Mouse (Mus musculus): ENCODE data around the gene Gm1043.

The Gm1043 gene

GRCm38 (mm10) chr5:37202285-37202684, 117.1 kb downstream of the Gm1043 start:
- DNase-seq (ENCODE audit: low spot score), result no peak

- DNase-seq (ENCODE audit: low spot score), result no peak
Measured at GRCm38 (mm10) chr5:37204886-37205285, 119.7 kb downstream of the Gm1043 start.

- DNase-seq (ENCODE audit: low spot score), result no peak
Measured at GRCm38 (mm10) chr5:37205420-37205819, 120.2 kb downstream of the Gm1043 start.

- DNase-seq (ENCODE audit: low spot score), result no peak
Measured at GRCm38 (mm10) chr5:37206364-37206763, 121.2 kb downstream of the Gm1043 start.

- DNase-seq (ENCODE audit: low spot score), result no peak
Measured at GRCm38 (mm10) chr5:37212938-37213708, 128.0 kb downstream of the Gm1043 start.

GRCm38 (mm10) chr5:37213709-37214103, 128.5 kb downstream of the Gm1043 start:
- no peak for DNase-seq (ENCODE audit: low spot score)

- no peak for DNase-seq (ENCODE audit: low spot score)
Measured at GRCm38 (mm10) chr5:37214614-37215013, 129.4 kb downstream of the Gm1043 start.

GRCm38 (mm10) chr5:37215276-37215675, 130.1 kb downstream of the Gm1043 start:
- no peak for DNase-seq (ENCODE audit: low spot score)

- no peak for DNase-seq (ENCODE audit: low spot score)
Measured at GRCm38 (mm10) chr5:37219615-37220014, 134.4 kb downstream of the Gm1043 start.

GRCm38 (mm10) chr5:37220575-37220974, 135.4 kb downstream of the Gm1043 start:
- DNase-seq (ENCODE audit: low spot score), result no peak

GRCm38 (mm10) chr5:37221563-37221962, 136.4 kb downstream of the Gm1043 start:
- DNase-seq (ENCODE audit: low spot score), result no peak

GRCm38 (mm10) chr5:37222316-37222715, 137.1 kb downstream of the Gm1043 start:
- no peak for DNase-seq (ENCODE audit: low spot score)

- DNase-seq (ENCODE audit: low spot score), result no peak
Measured at GRCm38 (mm10) chr5:37225708-37226107, 140.5 kb downstream of the Gm1043 start.

- DNase-seq (ENCODE audit: low spot score), result no peak
Measured at GRCm38 (mm10) chr5:37227956-37228680, 142.9 kb downstream of the Gm1043 start.

- DNase-seq (ENCODE audit: low spot score), result no peak
Measured at GRCm38 (mm10) chr5:37228894-37229293, 143.7 kb downstream of the Gm1043 start.

GRCm38 (mm10) chr5:37233010-37233557, 147.9 kb downstream of the Gm1043 start:
- no peak for DNase-seq (ENCODE audit: low spot score)

GRCm38 (mm10) chr5:37238654-37239053, 153.5 kb downstream of the Gm1043 start:
- DNase-seq (ENCODE audit: low spot score), result no peak

- DNase-seq (ENCODE audit: low spot score), result no peak
Measured at GRCm38 (mm10) chr5:37240550-37240949, 155.4 kb downstream of the Gm1043 start.

GRCm38 (mm10) chr5:37241224-37241623, 156.1 kb downstream of the Gm1043 start:
- no peak for DNase-seq (ENCODE audit: low spot score)

- DNase-seq (ENCODE audit: low spot score), result no peak
Measured at GRCm38 (mm10) chr5:37241651-37242151, 156.5 kb downstream of the Gm1043 start, which contains the start of gene Crmp1. Gene Crmp1 (plus strand): TSS chr5:37241940.

- no peak for DNase-seq (ENCODE audit: low spot score)
Measured at GRCm38 (mm10) chr5:37242360-37243168, 157.4 kb downstream of the Gm1043 start.

Measured in lung, postnatal 25 days (tissue).